Mouse (Mus musculus) Patski (cell line): Measurements from ENCODE around the gene Zfp36l1. TPM values are rescaled to one million over a fixed set of nuclear protein-coding genes. Genes with fewer than 3 reads are reported as not detected.
A peak's percentile ranks its signal among the peaks of the same experiment; 100 is the strongest.

Experiments used
- ATAC-seq: fragments of 100-300 bp; one replicate; pipeline ENCODE4 v1.8.0; 2021
- CTCF ChIA-PET: fragments of 350-600 bp; sonication (Branson Sonifier 250); formaldehyde crosslinking; loops from one replicate; lab custom pipeline; 2022; ENCODE audit warnings: inconsistent platforms; lab: Charles Lee
- POLR2A ChIA-PET: fragments of 350-600 bp; sonication (Branson Sonifier 250); formaldehyde crosslinking; loops from one replicate; lab custom pipeline; 2022; ENCODE audit warnings: antibody characterized with exemption, inconsistent platforms; lab: Charles Lee
- DNase-seq: peaks from one replicate; pipeline ENCODE4 v3.0.0-alpha.2; 2011; ENCODE audit warnings: low read depth, low spot score
- H3K27me3 ChIP-seq: fragments of 371-371 bp; one replicate; pipeline ENCODE4 v1.5.1; 2021
- CTCF ChIP-seq: fragments of 100-300 bp; IDR thresholded peaks from one replicate; pipeline ENCODE4 v1.5.1; 2021
- in situ Hi-C: fragments of 300-500 bp; cut with MboI; formaldehyde crosslinking; loops from 3 replicates; pipeline ENCODE4 v1.11.1; 2018; ENCODE audit warnings: low pct_unique_long_range_greater_than_20kb, mixed read lengths
- polyA plus RNA-seq: library from polyadenylated mRNA; unstranded; gene quantifications from one replicate; pipeline ENCODE4 v1.2.3, GENCODE M21; 2021

Gene Zfp36l1
- polyA plus RNA-seq, 1 experiment from 2014 or later = 292 TPM

DNA sequence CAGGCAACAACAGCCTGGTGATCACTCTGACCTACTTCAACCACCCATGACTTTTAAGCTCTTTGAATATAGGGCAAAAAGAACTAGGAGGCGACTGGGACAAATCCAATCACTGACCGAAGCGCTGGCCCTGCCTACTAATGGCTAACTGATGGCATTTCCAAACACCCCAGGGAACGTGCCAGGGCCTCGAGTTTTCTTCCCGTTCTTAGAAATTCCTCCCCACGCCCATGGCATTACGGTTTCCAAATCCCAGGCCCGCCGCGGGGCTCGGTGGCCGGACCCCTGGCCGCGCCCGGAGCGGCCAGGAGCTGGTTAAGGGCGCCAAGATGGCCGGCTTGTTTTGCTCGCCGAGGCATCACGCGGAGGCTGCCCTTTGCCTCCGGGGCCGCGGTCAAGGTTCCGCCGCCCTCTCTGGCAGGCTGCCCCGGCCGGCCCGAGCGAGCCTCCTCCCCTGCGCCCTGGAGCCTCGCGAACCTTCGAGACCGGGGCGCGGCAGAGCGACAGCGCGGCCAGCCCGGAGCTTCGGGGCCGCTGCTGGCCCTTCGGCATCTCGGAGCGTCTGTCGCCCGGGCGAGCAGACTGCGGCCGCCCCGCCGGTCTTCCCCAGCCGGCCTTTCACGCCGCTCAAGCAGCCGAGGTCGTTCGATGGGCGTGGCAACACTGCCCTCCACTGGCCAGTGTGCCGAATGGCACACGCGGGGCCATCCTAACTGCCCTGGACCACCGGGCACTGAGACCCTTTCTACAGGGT, 19.6 kb upstream of the Zfp36l1 start:
- POLR2A ChIA-PET = interaction anchor here (1.0 to 4.9 kb wide), 6 partner anchors 17 to 521 kb away, joined by 3 to 39 read pairs (median 5); partner anchors contain the start of gene Zfp36l1

DNA sequence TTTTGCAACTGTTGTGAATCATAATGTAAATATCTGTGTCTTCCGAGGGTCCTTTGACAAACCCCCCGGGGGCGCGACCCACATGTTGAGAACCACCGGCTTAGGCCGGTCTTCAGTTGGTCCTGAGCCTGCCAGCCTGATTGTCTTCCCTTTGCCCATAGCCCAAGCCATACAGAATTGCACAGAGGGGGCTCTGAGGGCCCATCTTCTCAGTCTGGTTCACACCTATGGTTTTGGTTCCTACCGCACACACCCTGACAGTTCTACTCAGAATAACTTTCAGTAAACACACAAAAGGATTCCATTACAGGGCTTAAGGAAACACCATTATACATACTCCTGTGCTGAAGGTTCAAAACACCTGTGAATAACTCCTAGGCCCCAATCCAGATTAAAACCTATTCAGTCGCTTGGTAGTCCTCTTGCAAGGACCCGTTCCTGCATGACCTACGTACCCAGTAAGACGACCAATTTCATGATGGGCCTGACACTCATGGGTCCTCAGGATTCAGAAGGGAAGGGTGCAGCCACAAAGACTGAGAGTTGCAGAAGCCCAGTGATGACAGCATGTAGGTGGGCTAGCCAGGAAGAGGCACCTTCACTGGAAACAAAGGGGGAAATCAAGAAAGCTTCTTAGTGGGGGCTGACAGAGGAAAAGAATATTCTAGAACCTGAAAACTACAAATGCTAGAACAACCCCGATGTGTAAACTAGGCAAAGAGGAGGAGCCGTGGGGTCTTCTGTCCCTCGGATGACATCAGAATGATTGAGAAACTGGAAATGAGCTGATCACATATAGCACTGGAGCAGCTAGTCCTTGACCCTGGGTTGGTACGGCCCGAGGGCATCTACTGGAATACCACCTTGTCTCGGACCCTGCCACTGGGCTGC, 18.8 kb upstream of the Zfp36l1 start:
- ATAC-seq (no peak), DNase-seq (no peak)
- ChIA-PET CTCF (interaction anchor here (1.1 to 2.4 kb wide), 6 partner anchors 10 to 784 kb away, joined by 4 to 15 read pairs (median 6); no protein-coding TSS in a partner anchor), POLR2A (interaction anchor here (1.0 to 4.9 kb wide), 6 partner anchors 16 to 520 kb away, joined by 3 to 39 read pairs (median 5); partner anchors contain the start of gene Zfp36l1)
- TF ChIP-seq CTCF = no peak
- H3K27me3 ChIP-seq = no peaks in the 10 kb centered on the region
- in situ Hi-C loops = loop anchor here (25.0 kb wide), 1 partner anchor 944 kb away; the partner anchor contains the start of gene Rdh11

More for the DNA sequence above, 19.6 kb upstream of the Zfp36l1 start:
- CTCF ChIA-PET = interaction anchor here (1.0 to 2.4 kb wide), 5 partner anchors 13 to 774 kb away, joined by 3 to 8 read pairs (median 4); no protein-coding TSS in a partner anchor
- peak; percentile 65 for ATAC-seq
- TF ChIP-seq CTCF = no peak
- DNase-seq = no peak
- no peaks in the 10 kb centered on the region for H3K27me3 ChIP-seq
- in situ Hi-C loops = loop anchor here (25.0 kb wide), 1 partner anchor 945 kb away; the partner anchor contains the start of gene Rdh11

DNA sequence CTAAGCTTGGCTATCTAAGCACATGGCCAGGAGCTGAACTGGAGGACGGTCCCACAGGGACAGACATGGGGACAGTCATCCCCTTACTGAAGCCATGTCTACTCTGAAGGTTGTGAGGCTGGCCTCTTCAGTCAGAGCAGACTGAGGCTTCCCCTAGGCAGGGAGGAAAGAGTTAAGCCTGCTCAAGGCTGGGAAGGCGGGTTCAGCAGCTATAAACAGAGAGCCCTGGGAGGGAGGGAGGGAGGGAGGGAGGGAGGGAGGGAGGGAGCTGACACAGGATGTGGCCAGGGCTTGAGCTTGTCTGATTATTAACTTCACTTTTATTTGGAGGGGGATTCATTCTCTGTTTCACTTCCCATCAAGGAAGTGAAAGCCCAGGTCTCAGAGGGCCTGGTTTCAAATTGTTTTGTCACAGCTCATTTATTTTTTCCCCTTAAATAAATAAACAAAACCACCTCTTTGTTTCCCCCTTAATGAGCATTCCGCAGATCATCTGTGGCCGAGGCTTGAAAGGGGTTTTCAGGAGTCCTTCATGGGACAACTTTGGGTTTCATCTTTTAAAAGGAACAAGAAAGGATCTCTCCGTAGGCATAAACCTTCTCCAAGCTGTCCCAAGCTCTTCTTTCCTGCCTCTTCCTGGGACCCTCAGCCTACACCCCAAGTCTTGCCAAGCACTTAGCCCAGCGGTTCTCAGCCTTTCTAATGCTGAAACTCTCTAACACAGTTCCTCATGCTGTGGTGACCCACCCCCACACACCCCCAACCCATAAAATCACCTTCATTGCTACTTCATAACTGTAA, 17.9 kb upstream of the Zfp36l1 start:
- H3K27me3 ChIP-seq = no peaks in the 10 kb centered on the region
- ChIA-PET CTCF (interaction anchor here (1.2 to 2.2 kb wide), 3 partner anchors 10 to 783 kb away, joined by 4 to 15 read pairs (median 5); no protein-coding TSS in a partner anchor), POLR2A (interaction anchor here (0.7 to 4.9 kb wide), 4 partner anchors 15 to 517 kb away, joined by 4 to 39 read pairs (median 15); partner anchors contain the start of gene Zfp36l1)
- in situ Hi-C loops = loop anchor here (25.0 kb wide), 1 partner anchor 943 kb away; the partner anchor contains the start of gene Rdh11
- ATAC-seq (peak; percentile 8), DNase-seq (peak; percentile 75)
- TF ChIP-seq CTCF = no peak

DNA sequence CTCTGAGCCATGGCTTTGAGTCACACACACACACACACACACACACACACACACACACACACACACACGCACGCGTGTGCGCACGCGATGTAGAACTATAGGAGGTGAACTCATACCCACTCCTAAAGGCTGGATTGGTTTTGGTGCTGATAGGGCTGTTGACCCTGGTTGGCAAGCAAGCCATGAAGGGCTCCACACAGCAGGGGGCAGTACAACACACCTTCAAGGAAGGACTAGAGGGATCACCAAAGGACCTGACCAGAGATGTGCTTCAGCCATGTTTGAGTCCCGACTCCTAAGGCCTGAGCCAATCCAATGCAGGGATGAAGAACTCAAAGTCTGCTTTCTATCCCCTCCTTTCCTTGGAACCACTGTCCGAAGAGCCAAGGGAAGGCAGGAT, 16.7 kb upstream of the Zfp36l1 start:
- TF ChIP-seq CTCF = no peak
- in situ Hi-C loops = loop anchor here (25.0 kb wide), 1 partner anchor 942 kb away; the partner anchor contains the start of gene Rdh11
- CTCF ChIA-PET = interaction anchor here (1.8 to 2.2 kb wide), 2 partner anchors 8 to 13 kb away, joined by 5 to 15 read pairs; no protein-coding TSS in a partner anchor
- H3K27me3 ChIP-seq = no peaks in the 10 kb centered on the region
- POLR2A ChIA-PET = interaction anchor here (3.0 to 4.9 kb wide), 2 partner anchors 14 to 18 kb away, joined by 25 to 39 read pairs; partner anchors contain the start of gene Zfp36l1
- ATAC-seq (no peak), DNase-seq (no peak)

DNA sequence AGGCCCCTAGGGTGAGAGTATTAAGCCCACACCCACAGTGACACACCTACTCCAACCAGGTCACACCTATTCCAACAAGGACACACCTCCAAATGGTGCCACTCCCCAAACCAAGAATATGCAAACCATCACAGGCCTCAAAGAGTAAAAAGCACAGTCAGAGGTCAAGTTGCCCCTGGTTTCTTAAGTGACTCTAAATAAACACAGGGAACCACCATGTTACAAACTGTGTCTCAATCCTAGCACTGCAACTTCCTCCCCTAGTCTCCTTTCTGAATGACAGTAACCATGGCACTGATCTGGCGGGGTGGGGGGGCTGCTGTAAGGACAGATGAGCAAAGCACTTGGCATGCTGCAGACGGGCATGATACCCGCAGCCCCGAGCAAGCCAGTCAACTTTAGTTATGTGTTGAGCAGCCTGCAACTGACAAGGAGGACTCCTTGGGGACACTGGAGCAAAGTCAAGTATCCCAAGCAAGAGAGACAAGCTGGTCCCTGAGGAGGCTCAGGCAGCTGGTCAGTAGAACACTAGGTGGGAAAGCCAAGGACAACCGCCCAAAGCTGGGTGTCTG, 14.5 kb upstream of the Zfp36l1 start:
- ATAC-seq (no peak), DNase-seq (no peak)
- ChIA-PET CTCF (no interaction called here), POLR2A (no interaction called here)
- TF ChIP-seq CTCF = no peak
- in situ Hi-C loops = loop anchor here (25.0 kb wide), 1 partner anchor 940 kb away; the partner anchor contains the start of gene Rdh11
- no peaks in the 10 kb centered on the region for H3K27me3 ChIP-seq

DNA sequence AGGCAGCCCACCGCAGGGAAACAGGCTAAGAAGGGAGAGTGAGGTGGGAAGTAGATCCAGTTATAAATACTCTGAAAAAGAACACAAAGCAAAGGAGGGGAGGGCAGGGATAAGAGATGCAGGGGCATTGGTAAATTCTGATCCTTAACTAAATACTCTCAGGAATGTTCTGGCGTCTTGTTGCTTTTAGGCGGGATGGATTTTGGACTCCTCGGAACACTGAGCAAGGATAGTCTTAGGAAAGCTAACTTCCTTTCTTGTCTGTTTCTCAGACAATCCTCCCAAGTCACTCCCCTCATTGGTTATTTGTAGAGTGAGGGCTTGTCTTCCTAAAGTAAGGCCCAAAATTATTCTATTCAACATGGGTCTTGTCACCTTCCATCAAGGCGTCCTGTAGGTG, 12.5 kb upstream of the Zfp36l1 start:
- H3K27me3 ChIP-seq = no peaks in the 10 kb centered on the region
- CTCF ChIA-PET = no interaction called here
- no peak for TF ChIP-seq CTCF
- ATAC-seq (no peak), DNase-seq (no peak)
- in situ Hi-C loops = loop anchor here (25.0 kb wide), 1 partner anchor 938 kb away; the partner anchor contains the start of gene Rdh11
- POLR2A ChIA-PET = interaction anchor here (0.9 kb wide), 1 partner anchor 9 kb away, joined by 3 read pairs; no protein-coding TSS in a partner anchor

DNA sequence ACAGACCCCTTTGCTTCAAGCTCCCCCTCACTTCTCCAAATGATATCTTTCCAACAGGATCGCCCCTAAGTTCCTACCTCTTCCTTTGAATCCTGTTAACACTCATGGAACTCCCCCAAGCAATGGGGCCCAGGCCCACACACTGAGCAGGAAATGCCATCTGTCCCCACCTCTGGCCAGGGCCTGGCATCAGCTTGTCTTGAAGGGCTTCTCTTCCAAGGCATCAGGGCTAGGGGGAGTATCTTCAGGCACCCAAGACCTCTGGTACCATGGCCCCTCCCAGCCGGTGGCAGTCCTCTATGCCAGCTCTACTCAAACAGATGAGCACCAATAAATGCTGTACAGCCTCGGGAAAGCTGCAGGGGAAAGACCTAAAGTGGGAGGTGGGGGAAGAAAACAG, 11.9 kb upstream of the Zfp36l1 start:
- in situ Hi-C loops = loop anchor here (25.0 kb wide), 1 partner anchor 937 kb away; the partner anchor contains the start of gene Rdh11
- ATAC-seq (no peak), DNase-seq (no peak)
- CTCF ChIA-PET = no interaction called here
- TF ChIP-seq CTCF = no peak
- H3K27me3 ChIP-seq = no peaks in the 10 kb centered on the region
- POLR2A ChIA-PET = interaction anchor here (0.9 kb wide), 1 partner anchor 9 kb away, joined by 3 read pairs; no protein-coding TSS in a partner anchor

DNA sequence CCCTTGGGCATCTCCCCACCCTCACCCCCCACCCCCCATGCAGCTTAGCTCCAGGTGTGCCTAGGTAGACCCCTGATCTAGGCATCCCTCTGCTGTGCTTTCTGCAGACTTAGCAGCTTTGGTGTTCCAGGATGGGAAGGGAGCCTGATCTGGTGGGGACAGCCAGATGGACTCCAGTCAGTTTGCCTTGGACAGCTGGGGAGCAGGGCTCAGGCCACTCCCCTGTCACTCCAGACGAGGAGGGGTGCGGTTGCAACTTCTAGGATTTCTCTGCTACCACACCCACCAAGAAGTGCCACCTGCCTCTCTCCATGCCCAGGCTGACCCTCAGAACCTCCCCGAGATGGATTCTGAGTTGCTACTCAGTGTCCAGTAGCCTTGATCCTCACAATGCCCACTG, 11.4 kb upstream of the Zfp36l1 start:
- in situ Hi-C loops = no loop called here
- no peak for DNase-seq
- CTCF ChIA-PET = no interaction called here
- no peak for ATAC-seq
- H3K27me3 ChIP-seq = no peaks in the 10 kb centered on the region
- TF ChIP-seq CTCF = no peak
- POLR2A ChIA-PET = interaction anchor here (0.9 kb wide), 1 partner anchor 12 kb away, joined by 3 read pairs; no protein-coding TSS in a partner anchor
